Mouse (Mus musculus) MEL (cell line): Measurements from ENCODE around the gene Dcaf7. TPM values are rescaled to one million over a fixed set of nuclear protein-coding genes. Genes with fewer than 3 reads are reported as not detected.
"Not testable (repeated sequence)": the region's sequence is repeated elsewhere in the genome, so short reads cannot be mapped to it uniquely, and the experiment has no call there.

ENCODE experiments used
- DNase-seq: peaks from one replicate; pipeline ENCODE4 v3.0.0; 2011; ENCODE audit warnings: low read depth, low spot score
- H3K27ac ChIP-seq: 2 replicates; pipeline ENCODE4 v1.5.1; 2012; ENCODE audit warnings: low read depth, mild to moderate bottlenecking, control low read depth, low read length, moderate library complexity; ENCODE audit not compliant: control insufficient read depth
- H3K27me3 ChIP-seq, 2 experiments: fragments of 150-350 bp in 1 of 2; sonication (generic) in 1 of 2; 2 replicates each; pipeline ENCODE4 v1.6.1; 2012; ENCODE audit warnings: low read length in 2 of 2, mild to moderate bottlenecking in 2 of 2, improper control_type of control experiment in 1 of 2, moderate library complexity in 1 of 2; ENCODE audit not compliant: insufficient read depth in 2 of 2, control insufficient read depth in 1 of 2
- H3K36me3 ChIP-seq, 2 experiments: 2 replicates each; pipeline ENCODE4 v1.6.1; 2012 to 2014; ENCODE audit warnings: low read length in 2 of 2, improper control_type of control experiment in 1 of 2, inconsistent platforms in 1 of 2, mild to moderate bottlenecking in 1 of 2; ENCODE audit not compliant: insufficient read depth in 2 of 2, control insufficient read depth in 1 of 2
- H3K4me1 ChIP-seq, 2 experiments: fragments of 150-350 bp in 1 of 2; sonication (generic) in 1 of 2; 2 replicates each; pipeline ENCODE4 v1.6.1; 2012; ENCODE audit warnings: low read length in 2 of 2, improper control_type of control experiment in 1 of 2, mild to moderate bottlenecking in 1 of 2; ENCODE audit not compliant: insufficient read depth in 2 of 2, control insufficient read depth in 1 of 2
- H3K4me3 ChIP-seq, 2 experiments: fragments of 150-350 bp in 1 of 2; sonication (generic) in 1 of 2; 2 replicates each; pipeline ENCODE4 v1.5.1; 2012; ENCODE audit warnings: low read depth in 2 of 2, low read length in 2 of 2, mild to moderate bottlenecking in 2 of 2, moderate library complexity in 2 of 2, control low read depth in 1 of 2, improper control_type of control experiment in 1 of 2; ENCODE audit not compliant: control insufficient read depth in 1 of 2, insufficient read depth in 1 of 2
- H3K79me2 ChIP-seq: 2 replicates; pipeline ENCODE4 v1.6.1; 2012; ENCODE audit warnings: mild to moderate bottlenecking, low read length, moderate library complexity; ENCODE audit not compliant: control insufficient read depth, poor library complexity, insufficient read depth
- H3K9ac ChIP-seq: 2 replicates; pipeline ENCODE4 v1.6.1; 2012; ENCODE audit warnings: low read depth, mild to moderate bottlenecking, control low read depth, low read length, moderate library complexity; ENCODE audit not compliant: control insufficient read depth, poor library complexity, severe bottlenecking
- H3K9me3 ChIP-seq: fragments of 150-350 bp; sonication (generic); replicated peaks from 2 replicates; pipeline ENCODE4 v1.6.1; 2012; ENCODE audit warnings: mild to moderate bottlenecking, low read length, improper control_type of control experiment, moderate library complexity; ENCODE audit not compliant: insufficient read depth
- CHD1 ChIP-seq: IDR thresholded peaks from 2 replicates; pipeline ENCODE4 v1.6.1; 2012; ENCODE audit warnings: low read depth, mild to moderate bottlenecking, inconsistent platforms, low read length, improper control_type of control experiment
- CHD2 ChIP-seq: IDR thresholded peaks from 2 replicates; pipeline ENCODE4 v1.6.1; 2011; ENCODE audit warnings: low read length, improper control_type of control experiment
- EP300 ChIP-seq, 2 experiments: IDR thresholded peaks; 2 replicates each; pipeline ENCODE4 v1.6.1; 2011; ENCODE audit warnings: improper control_type of control experiment in 2 of 2, low read length in 2 of 2, low read depth in 1 of 2, mild to moderate bottlenecking in 1 of 2
- ETS1 ChIP-seq: IDR thresholded peaks from 2 replicates; pipeline ENCODE4 v1.6.1; 2012; ENCODE audit warnings: low read depth, mild to moderate bottlenecking, inconsistent platforms, low read length, improper control_type of control experiment, moderate library complexity
- KAT2A ChIP-seq: conservative IDR thresholded peaks from 2 replicates; pipeline ENCODE4 v1.6.1; 2012; ENCODE audit warnings: low read depth, low read length, improper control_type of control experiment, inconsistent platforms
- MAFK ChIP-seq: IDR thresholded peaks from 2 replicates; pipeline ENCODE4 v1.6.1; 2011; ENCODE audit warnings: low read depth, mild to moderate bottlenecking, low read length, improper control_type of control experiment, borderline replicate concordance
- MAZ ChIP-seq: IDR thresholded peaks from 2 replicates; pipeline ENCODE4 v1.6.1; 2012; ENCODE audit warnings: low read depth, mild to moderate bottlenecking, inconsistent platforms, low read length, improper control_type of control experiment
- MEF2A ChIP-seq: IDR thresholded peaks from 2 replicates; pipeline ENCODE4 v1.6.1; 2014; ENCODE audit warnings: low read depth, mild to moderate bottlenecking, inconsistent platforms, low read length, improper control_type of control experiment; ENCODE audit not compliant: poor library complexity, insufficient replicate concordance, severe bottlenecking; ENCODE audit errors: extremely low read depth
- MXI1 ChIP-seq: IDR thresholded peaks from 2 replicates; pipeline ENCODE4 v1.6.1; 2011; ENCODE audit warnings: mild to moderate bottlenecking, low read depth, low read length, improper control_type of control experiment
- MYC ChIP-seq: IDR thresholded peaks from 2 replicates; pipeline ENCODE4 v1.6.1; 2011; ENCODE audit warnings: low read depth, mild to moderate bottlenecking, low read length, improper control_type of control experiment, moderate library complexity
- NELFE ChIP-seq: IDR thresholded peaks from 2 replicates; pipeline ENCODE4 v1.6.1; 2011; ENCODE audit warnings: low read depth, low read length, improper control_type of control experiment
- POLR2AphosphoS5 ChIP-seq: IDR thresholded peaks from 2 replicates; pipeline ENCODE4 v1.6.1; 2012; ENCODE audit warnings: low read depth, borderline replicate concordance, mild to moderate bottlenecking, inconsistent platforms, low read length, moderate library complexity, mixed read lengths
- SMC3 ChIP-seq: IDR thresholded peaks from 2 replicates; pipeline ENCODE4 v1.6.1; 2011; ENCODE audit warnings: low read depth, low read length, improper control_type of control experiment
- TAL1 ChIP-seq: IDR thresholded peaks from 2 replicates; pipeline ENCODE4 v1.6.1; 2012; ENCODE audit warnings: mild to moderate bottlenecking, inconsistent platforms, low read length, moderate library complexity, mixed read lengths
- ZC3H11A ChIP-seq: IDR thresholded peaks from 2 replicates; pipeline ENCODE4 v1.6.1; 2012; ENCODE audit warnings: low read depth, mild to moderate bottlenecking, inconsistent platforms, low read length, improper control_type of control experiment
- ZNF384 ChIP-seq: IDR thresholded peaks from 2 replicates; pipeline ENCODE4 v1.6.1; 2012; ENCODE audit warnings: low read depth, mild to moderate bottlenecking, inconsistent platforms, low read length, improper control_type of control experiment
- polyA plus RNA-seq, 2 experiments: library from polyadenylated mRNA; stranded (reverse) in 1 of 2; unstranded in 1 of 2; fragments of >175 nt in 1 of 2; fragments of >200 nt in 1 of 2; gene quantifications; 2 replicates each; pipeline versions ENCODE4 v1.2.1 to v1.2.4; 2012; ENCODE audit warnings: low replicate concordance in 2 of 2, low read depth in 1 of 2; ENCODE audit not compliant: insufficient read length in 2 of 2, insufficient read depth in 1 of 2, missing spikeins in 1 of 2
- total RNA-seq: library from RNA; depleted of rRNA; stranded (reverse); fragments of 300-350 nt; gene quantifications from 2 replicates; pipeline ENCODE4 v1.2.3, GENCODE M21; 2012

Dcaf7 gene
- total and polyA plus RNA-seq, 3 experiments = 65.5 to 88.2 (median 86.9) TPM

- TF ChIP-seq MEF2A (no peak), MXI1 (0 out of 2 replicates have a peak, but pooled peaks have one; percentile 25)
Observed at GRCm38 (mm10) chr11:106026465-106027151, 10.1 kb upstream of the Dcaf7 start (continued).

- Histone ChIP-seq H3K36me3 (peaks cover 0 to 15% of the 10 kb centered on the region in 2 experiments; a peak in 2 of 4 replicates), H3K4me3 (no peak overlapping the region), H3K79me2 (no peaks in the 10 kb centered on the region), H3K9me3 (no peaks in the 10 kb centered on the region), H3K27ac (no peak overlapping the region), H3K9ac (no peak overlapping the region), H3K27me3 (no peaks in the 10 kb centered on the region), H3K4me1 (peaks cover 10 to 20% of the 10 kb centered on the region in 2 experiments; a peak in 3 of 4 replicates)
- TF ChIP-seq CHD2 = no peak
- TF ChIP-seq ZNF384 = no peak
- no peak for TF ChIP-seq CHD1
- no peak for TF ChIP-seq MEF2A
- no peak for TF ChIP-seq MAFK
- TF ChIP-seq POLR2AphosphoS5 = no peak
- TF ChIP-seq SMC3 = no peak
- no peak for TF ChIP-seq EP300 (IDR thresholded peaks at IDR 0.05; ENCODE audit: low read depth in 1 of 2, low read length in 2 of 2)
- TF ChIP-seq ETS1 = no peak
- TF ChIP-seq KAT2A = no peak
- TF ChIP-seq TAL1 = no peak
- no peak for TF ChIP-seq MYC
- no peak for TF ChIP-seq NELFE
- no peak for TF ChIP-seq MAZ
- TF ChIP-seq ZC3H11A = no peak
- DNase-seq = no peak
Observed at GRCm38 (mm10) chr11:106027607-106028006, 9.1 kb upstream of the Dcaf7 start.

DNA sequence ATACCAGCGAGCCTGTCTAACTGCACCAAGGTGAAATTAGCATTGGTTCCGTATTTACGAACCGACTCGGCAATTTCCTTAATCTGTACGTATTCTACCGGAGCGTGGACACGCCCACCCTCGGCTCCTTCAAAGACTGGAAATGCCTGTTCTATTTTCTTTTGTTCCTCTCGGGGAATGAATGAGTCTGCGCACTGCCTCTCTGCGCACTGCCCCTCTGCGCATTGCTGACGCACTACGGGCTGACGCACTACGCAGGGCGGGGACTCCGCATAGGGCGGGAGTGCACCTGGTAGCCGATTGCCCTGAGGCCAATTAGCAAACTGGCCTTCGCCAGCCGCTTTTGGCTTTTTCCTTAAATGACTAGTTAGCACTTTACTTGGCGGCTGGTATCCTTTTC, 4.6 kb upstream of the Dcaf7 start:
- H3K36me3 ChIP-seq = peaks cover 0 to 15% of the 10 kb centered on the region in 2 experiments; a peak in 2 of 4 replicates
- not testable (repeated sequence) for H3K79me2 ChIP-seq, H3K4me3 ChIP-seq, DNase-seq, H3K27me3 ChIP-seq, H3K9ac ChIP-seq, H3K27ac ChIP-seq, H3K9me3 ChIP-seq
- H3K4me1 ChIP-seq = peaks cover 9 to 16% of the 10 kb centered on the region in 2 experiments
